Mouse (Mus musculus) kidney, adult 18-20 months (tissue): ENCODE measurements around the gene Ube2u.

Experiments used
- DNase-seq: peaks from one replicate; pipeline ENCODE4 v3.0.0; 2021

Gene Ube2u

DNA sequence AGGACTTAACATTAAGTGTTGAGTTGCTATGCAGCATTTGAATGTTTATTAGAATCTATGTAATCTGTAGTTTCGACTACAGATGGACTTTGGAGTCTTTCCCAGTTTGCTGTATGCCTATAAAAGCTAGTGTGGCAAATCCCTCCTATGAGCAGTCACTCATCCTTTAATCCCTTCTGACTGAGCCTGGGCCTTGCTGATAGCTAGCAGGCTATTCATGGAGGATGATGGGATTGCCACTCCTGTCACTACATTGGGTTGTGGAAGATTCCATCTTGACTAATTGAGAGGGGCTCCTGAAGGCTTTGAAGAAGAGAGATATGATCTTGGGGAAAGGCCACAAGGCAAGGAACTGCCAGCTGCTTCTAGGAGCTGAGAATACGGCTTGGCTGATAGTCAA, 74.6 kb downstream of the Ube2u start:
- no peak for DNase-seq

DNA sequence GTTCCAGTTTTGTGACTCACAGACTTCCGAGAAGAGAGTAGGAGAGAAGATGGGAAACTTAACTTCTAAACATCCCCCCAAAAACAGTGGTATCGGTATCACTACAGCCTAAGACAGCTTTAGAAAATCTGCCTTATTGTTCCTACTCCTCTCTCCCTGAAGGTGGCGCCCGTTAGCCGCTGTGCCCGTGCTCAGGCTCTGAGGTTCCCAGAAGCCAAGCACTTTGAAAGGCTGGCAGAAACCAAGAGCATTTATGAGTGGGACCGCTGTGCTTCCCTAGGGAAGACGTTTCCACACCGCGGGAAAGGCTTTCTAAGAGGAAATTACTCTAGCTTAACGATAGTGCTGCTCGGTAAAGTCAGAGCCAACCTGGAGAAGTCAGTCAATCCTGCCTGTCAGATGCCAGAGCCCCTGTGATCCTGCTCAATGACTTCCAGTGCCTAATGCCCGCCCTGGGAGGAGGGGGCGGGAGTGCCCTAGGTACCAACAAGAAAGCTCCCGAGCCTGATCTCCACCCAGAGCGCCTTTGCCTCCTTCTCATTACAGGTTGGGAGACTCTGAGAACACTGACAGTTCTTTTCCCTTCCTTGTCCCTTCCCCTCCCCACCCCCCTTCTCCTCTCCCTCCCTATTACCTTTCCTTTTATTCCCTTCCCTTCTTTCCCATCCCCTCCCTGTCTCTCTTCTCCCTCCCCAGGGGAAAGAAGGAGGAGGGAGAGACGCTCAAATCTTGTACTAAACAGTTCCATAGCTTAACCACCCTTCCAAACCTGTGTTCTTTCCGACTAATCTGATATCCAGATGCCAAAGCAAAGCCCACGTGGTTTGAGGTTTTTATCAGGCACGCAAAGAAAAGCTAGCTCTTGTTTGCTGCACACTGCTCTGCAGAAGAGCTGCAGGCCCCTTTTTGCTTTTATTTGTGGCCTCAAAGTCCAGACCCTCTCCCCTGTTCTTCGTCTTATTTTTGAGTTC, 109.9 kb downstream of the Ube2u start:
- peak; percentile 75 for DNase-seq

DNA sequence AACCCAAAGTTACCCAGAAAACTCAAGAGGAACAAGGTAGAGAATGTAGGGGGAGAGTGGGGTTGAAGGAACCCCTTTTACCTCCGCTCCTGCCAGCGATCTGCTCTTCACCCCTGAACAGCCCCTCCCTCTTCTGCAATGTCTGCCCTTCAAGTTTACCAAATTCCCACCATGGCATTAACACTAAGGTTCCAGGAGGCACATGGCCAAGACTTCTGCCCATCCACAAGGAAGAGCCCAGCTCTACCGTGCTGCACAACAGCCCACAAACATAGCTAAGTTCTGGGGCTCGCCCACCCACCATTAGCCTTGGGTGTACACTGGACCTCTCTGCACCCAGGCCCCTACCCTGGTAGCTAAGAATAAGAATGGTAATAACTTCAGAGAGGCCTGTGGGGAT, 117.1 kb downstream of the Ube2u start:
- no peak for DNase-seq

DNA sequence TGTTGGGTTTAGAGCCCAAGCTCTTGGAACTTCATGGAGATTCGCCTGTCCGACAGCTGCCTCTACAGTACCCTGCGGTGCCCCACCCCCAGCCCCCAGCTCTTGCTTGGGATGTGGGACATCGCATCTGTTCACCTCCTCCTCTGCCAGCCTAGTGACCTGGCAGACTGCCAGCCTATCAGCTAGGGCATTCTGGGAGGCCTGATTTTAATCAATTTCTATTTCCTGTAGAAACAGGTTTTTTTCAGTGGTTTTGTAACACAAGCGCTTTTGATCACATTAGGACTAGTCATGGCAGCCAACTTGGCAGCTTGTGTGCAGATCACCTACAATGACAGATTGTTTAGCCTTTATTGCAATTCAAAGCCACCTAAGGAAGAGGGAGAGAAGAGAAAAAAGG, 118.0 kb downstream of the Ube2u start:
- DNase-seq: no peak

DNA sequence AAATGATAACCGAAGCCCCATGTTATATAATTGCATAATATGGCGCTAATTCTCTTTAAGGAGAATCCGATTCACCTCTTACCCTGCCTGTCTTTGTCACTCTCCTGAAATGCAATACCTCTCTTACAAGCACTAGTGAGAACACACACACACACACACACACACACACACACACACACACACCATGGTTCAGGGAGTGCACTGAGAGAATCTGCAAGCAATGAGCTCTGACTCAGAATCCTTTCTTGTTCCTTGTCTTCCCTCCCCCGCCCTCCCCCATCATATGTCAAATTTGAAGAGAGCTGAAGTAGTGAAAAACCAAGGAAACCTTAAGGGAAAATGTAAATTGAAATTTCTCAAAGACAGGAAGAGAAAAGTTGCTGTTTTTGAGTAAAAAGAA, 118.4 kb downstream of the Ube2u start:
- DNase-seq: no peak
